Mouse (Mus musculus) embryonic facial prominence, embryonic 10.5 days (tissue): ENCODE data around the gene Gramd4. TPM values are rescaled to one million over a fixed set of nuclear protein-coding genes. Genes with fewer than 3 reads are reported as not detected.

ENCODE experiments used
- DNase-seq: peaks from one replicate; pipeline ENCODE4 v3.0.0-alpha.2; 2017; ENCODE audit warnings: low spot score
- H3K27ac ChIP-seq: fragments of 300-500 bp; sonication (generic); replicated peaks from 2 replicates; pipeline ENCODE4 v1.5.1; 2016; ENCODE audit warnings: mild to moderate bottlenecking
- H3K27me3 ChIP-seq: fragments of 300-500 bp; sonication (generic); replicated peaks from 2 replicates; pipeline ENCODE4 v1.6.1; 2016; ENCODE audit warnings: low read depth, mild to moderate bottlenecking; ENCODE audit not compliant: poor library complexity, severe bottlenecking
- H3K36me3 ChIP-seq: fragments of 300-500 bp; sonication (generic); replicated peaks from 2 replicates; pipeline ENCODE4 v1.6.1; 2016; ENCODE audit warnings: mild to moderate bottlenecking, moderate library complexity
- H3K4me1 ChIP-seq: fragments of 300-500 bp; sonication (generic); 2 replicates; pipeline ENCODE4 v1.6.1; 2016
- H3K4me3 ChIP-seq: fragments of 300-500 bp; sonication (generic); 2 replicates; pipeline ENCODE4 v1.5.1; 2016; ENCODE audit warnings: mild to moderate bottlenecking, moderate library complexity
- H3K9me3 ChIP-seq: fragments of 300-500 bp; sonication (generic); 2 replicates; pipeline ENCODE4 v1.6.1; 2016; ENCODE audit warnings: mild to moderate bottlenecking
- whole genome bisulfite sequencing: fragments of 180-500 bp; shearing (Covaris S2); methylation state at CpG from one replicate; pipeline ENCODE4 v1.1.7; 2016; 5-methylcytosine and 5-hydroxymethylcytosine counted together
- polyA plus RNA-seq: library from polyadenylated mRNA; unstranded; fragments of >200 nt; fragmentation: Nextera tagmentation; extraction: Ambion mirVana; gene quantifications from 2 replicates; pipeline ENCODE4 v1.2.1, GENCODE M21; 2016

Gene Gramd4
- polyA plus RNA-seq, 1 experiment from 2014 or later: 13.8 TPM

DNA sequence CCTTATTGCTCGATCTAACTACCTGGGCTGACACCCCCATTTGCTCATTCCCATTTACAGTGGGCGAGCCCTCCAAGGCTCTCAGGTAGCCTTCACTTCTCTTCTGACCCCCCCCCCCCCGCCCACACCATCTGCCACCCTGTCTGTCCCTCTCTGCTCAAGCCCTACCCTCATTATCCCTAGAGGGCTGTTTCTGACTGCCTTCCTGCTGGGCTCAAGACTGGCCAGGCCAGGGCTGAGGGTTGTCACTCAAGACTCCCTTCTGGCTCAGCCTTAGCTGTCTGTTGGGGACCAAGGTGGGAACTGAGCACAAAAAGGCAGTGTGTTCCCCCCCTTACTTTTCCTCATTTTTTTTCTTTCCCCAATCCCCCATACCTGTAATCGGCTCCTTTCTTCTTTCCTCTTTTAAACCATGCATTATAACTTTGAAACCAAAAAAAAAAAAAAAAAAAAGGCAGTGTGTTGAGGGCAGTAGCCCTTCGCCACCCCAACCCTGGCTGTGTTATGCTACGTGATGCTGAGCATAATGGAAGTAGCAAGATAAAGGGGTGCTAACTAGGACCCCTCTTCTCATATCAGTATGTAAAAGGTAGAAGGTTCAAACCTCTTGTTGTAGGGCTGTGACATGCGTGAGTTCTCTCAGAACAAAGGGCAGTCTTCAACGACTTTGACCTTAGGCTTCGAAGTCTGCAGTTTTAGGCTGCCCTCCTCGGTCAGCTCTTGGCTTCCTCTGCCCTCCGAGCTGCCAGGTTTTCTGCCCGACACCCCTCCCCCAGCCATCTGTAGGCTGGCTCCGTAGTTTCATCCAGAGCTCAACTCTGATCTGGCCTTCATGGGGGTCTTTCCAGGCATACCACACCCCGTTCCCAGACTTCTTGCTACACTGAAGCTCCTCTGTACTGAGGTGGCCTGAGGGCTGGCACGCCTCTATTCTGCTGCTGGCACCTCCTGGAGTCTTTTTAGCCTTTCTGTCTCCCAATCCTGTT is 59.9 kb downstream of the Gramd4 start:
- Histone ChIP-seq H3K27ac (no peak overlapping the region; the same call in none of the 2 replicates), H3K36me3 (peaks cover 40% of the 10 kb centered on the region), H3K9me3 (no peaks in the 10 kb centered on the region), H3K27me3 (no peaks in the 10 kb centered on the region), H3K4me1 (peaks cover 41% of the 10 kb centered on the region), H3K4me3 (no peak overlapping the region)
- WGBS: 58% methylated on average over 15 of the region's 15 CpGs
- no peak for DNase-seq

DNA sequence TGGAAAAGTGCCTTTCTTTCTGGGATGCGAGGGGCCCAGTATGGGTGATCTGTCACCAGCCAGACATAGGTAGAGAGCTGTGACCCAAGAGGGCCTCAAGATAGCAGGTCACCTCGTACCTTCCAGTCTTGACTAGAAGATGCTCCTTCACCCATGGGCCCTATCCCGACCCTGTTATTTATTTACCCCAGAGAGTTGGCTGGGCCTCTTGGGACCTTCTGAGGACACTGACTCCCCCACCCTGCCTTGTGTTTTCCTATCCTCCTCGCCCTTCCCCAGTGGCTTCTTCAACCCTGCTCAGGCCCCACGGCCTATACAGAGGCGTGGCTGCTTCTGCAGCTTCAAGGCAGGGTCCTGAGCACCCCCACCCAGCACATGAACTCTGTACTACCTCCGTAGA is 61.7 kb downstream of the Gramd4 start:
- Histone ChIP-seq H3K4me1 (peaks cover 23% of the 10 kb centered on the region), H3K27ac (no peak overlapping the region), H3K36me3 (peaks cover 55% of the 10 kb centered on the region), H3K27me3 (no peaks in the 10 kb centered on the region), H3K4me3 (no peak overlapping the region), H3K9me3 (no peaks in the 10 kb centered on the region)
- 92% methylated on average over 7 of the region's 7 CpGs for WGBS
- no peak for DNase-seq

DNA sequence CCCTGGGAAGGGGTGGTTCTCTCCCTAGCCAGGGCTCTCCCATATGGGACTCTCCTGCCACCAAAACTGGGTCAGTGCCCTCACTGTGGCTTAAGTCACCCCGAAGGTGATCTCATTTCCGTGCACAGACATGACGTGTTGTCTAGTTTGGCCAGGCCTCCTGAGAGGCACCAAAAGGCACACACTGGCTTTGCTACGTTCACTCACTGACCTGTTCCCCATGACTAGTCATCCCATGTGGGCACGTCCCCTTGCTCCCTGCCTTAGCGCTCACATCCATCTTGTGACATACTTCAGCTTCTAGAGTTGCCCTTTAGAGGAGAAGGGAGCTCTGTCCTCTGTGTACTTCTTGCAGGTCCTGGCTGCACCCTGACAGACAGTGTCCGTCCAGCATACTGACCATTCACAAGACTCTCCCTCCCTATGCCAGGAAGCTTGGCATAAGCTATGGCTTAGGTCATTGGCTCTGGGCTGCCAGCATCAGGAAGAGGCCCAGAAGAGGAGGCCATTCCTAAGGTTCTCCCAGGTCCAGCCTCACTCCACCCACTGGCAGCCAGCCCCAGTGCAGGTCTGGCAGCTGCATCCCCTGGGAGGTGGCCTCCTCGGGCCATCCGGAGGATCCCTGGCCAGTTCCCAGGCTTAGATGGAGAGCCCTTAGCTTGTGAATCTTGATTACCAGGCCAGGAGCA is 64.9 kb downstream of the Gramd4 start:
- DNase-seq: no peak
- Histone ChIP-seq H3K27ac (no peak overlapping the region), H3K36me3 (peaks cover 76% of the 10 kb centered on the region), H3K9me3 (no peaks in the 10 kb centered on the region), H3K4me3 (no peak overlapping the region), H3K4me1 (peaks cover 24% of the 10 kb centered on the region), H3K27me3 (no peaks in the 10 kb centered on the region; the same call in 1 of the 2 replicates)
- 91% methylated on average over 9 of the region's 9 CpGs for WGBS

GRCm38 (mm10) chr15:86123409-86123808 is 65.9 kb downstream of the Gramd4 start:
- H3K36me3 ChIP-seq: peaks cover 85% of the 10 kb centered on the region
- peaks cover 17% of the 10 kb centered on the region for H3K4me1 ChIP-seq
- no peaks in the 10 kb centered on the region for H3K9me3 ChIP-seq
- H3K27ac ChIP-seq: no peak overlapping the region
- 90% methylated on average over 4 of the region's 4 CpGs for WGBS
- no peak overlapping the region for H3K4me3 ChIP-seq
- H3K27me3 ChIP-seq: no peaks in the 10 kb centered on the region; the same call in 1 of the 2 replicates
- no peak for DNase-seq

- DNase-seq: peak; percentile 63
- H3K4me3 ChIP-seq: no peak overlapping the region
- WGBS: 61% methylated on average over 1 of the region's 1 CpGs
- H3K36me3 ChIP-seq: peaks cover 86% of the 10 kb centered on the region
- no peaks in the 10 kb centered on the region for H3K9me3 ChIP-seq
- H3K27ac ChIP-seq: no peak overlapping the region; the same call in 1 of the 2 replicates
- no peaks in the 10 kb centered on the region; the same call in 1 of the 2 replicates for H3K27me3 ChIP-seq
- H3K4me1 ChIP-seq: peaks cover 17% of the 10 kb centered on the region
Observed at GRCm38 (mm10) chr15:86124359-86124758, 66.9 kb downstream of the Gramd4 start.

DNA sequence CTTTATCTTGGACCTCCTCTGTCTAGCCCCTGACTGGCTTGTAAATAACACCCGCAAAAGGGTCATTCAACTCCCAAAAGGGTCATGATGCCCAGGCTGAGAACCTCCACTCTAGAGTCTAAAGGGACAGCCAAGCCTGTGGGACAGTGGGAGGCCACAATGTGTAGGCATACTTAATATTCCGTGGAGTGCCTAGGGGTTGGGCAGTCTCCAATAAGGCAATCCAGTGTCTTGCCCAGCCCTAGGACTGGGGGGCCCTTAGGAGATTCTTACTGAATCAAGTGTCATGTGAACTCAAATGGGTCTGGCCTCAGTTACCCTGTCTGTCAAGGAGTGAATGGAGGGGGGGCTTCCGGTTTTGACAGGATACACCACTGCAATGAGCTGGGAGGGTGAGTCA is 71.5 kb downstream of the Gramd4 start:
- DNase-seq: no peak
- 91% methylated on average over 3 of the region's 3 CpGs for WGBS
- H3K36me3 ChIP-seq: peaks cover 86% of the 10 kb centered on the region
- H3K4me3 ChIP-seq: no peak overlapping the region
- no peaks in the 10 kb centered on the region for H3K9me3 ChIP-seq
- no peak overlapping the region for H3K27ac ChIP-seq
- peaks cover 17% of the 10 kb centered on the region for H3K4me1 ChIP-seq
- H3K27me3 ChIP-seq: no peaks in the 10 kb centered on the region; the same call in 1 of the 2 replicates

DNA sequence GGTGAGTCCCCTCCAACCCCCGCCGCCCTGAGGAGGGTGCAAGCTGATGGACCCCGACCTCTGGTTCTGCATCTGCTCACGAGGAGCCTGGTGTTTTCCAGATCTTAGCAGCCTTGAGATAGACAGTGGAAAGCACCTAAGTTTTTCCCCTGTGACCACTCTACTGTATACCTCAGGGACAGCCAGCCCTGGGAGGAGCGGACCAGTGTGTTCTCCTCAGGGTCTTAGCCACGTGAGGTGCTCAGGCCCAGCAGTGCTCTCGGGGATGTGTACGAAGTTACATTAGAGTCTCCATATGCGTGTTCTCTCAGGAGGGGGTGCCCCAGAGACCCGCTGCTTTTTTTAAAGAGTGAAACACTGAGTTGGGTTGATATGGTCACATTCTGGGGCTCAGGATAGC is 73.2 kb downstream of the Gramd4 start:
- no peak overlapping the region for H3K4me3 ChIP-seq
- no peak for DNase-seq
- H3K9me3 ChIP-seq: no peaks in the 10 kb centered on the region
- H3K36me3 ChIP-seq: peaks cover 84% of the 10 kb centered on the region
- 96% methylated on average over 10 of the region's 10 CpGs for WGBS
- H3K4me1 ChIP-seq: peaks cover 11% of the 10 kb centered on the region
- no peak overlapping the region for H3K27ac ChIP-seq
- no peaks in the 10 kb centered on the region; the same call in 1 of the 2 replicates for H3K27me3 ChIP-seq

DNA sequence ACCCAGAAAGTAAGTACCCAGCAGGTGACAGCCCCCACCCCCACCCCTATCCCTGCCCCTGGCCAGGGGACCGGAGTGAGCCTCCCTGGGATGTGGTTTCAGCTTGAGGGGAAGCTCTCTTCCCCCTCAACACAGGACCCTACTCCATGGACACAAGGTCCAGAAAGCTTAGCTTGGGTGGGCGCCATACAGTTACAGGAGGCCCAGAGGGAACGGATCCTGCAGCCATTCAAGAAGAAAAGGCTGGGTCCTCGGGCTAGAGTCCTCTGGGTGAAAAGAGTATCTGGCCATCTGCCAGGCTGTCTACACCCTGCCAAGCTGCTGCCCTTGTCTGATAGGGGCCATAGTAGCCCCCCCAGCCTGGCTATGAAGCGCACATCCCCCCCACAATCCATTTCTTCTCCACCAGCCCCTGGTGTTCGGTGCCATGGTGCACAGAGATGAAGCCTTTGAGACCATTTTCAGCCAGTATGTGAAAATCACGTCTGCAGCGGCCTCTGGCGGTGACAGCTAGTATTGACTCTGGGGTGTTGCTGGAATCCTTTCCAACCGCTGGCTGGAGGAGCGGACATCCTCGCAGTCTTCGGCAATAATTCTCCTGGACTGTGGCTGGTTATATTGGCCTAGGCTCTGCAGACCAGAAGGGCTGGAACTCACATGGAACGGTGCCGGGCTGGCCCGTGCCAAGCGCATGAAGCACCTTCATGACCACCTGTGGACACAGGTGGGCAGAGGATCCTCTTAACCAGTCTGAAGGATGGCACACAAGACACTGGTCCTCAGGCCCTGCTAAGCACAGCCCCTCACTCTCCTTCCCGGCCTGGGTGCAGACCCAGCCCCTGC is 77.7 kb downstream of the Gramd4 start:
- Histone ChIP-seq H3K27ac (peak overlapping the region; percentile 24; the same call in 1 of the 2 replicates), H3K36me3 (peaks cover 60% of the 10 kb centered on the region), H3K27me3 (no peaks in the 10 kb centered on the region), H3K4me3 (no peak overlapping the region), H3K4me1 (no peaks in the 10 kb centered on the region), H3K9me3 (no peaks in the 10 kb centered on the region)
- WGBS: 51% methylated on average over 18 of the region's 18 CpGs
- DNase-seq: peak; percentile 85

- H3K27me3 ChIP-seq: no peaks in the 10 kb centered on the region
- peaks cover 55% of the 10 kb centered on the region for H3K36me3 ChIP-seq
- WGBS: 72% methylated on average over 4 of the region's 4 CpGs
- no peak overlapping the region for H3K4me3 ChIP-seq
- peak; percentile 37 for DNase-seq
- H3K27ac ChIP-seq: no peak overlapping the region
- H3K4me1 ChIP-seq: no peaks in the 10 kb centered on the region
- no peaks in the 10 kb centered on the region for H3K9me3 ChIP-seq
Observed at GRCm38 (mm10) chr15:86137638-86138037, 80.1 kb downstream of the Gramd4 start.

GRCm38 (mm10) chr15:86140323-86140722 is 82.8 kb downstream of the Gramd4 start:
- no peaks in the 10 kb centered on the region for H3K27me3 ChIP-seq
- H3K4me1 ChIP-seq: no peaks in the 10 kb centered on the region
- no peak overlapping the region for H3K4me3 ChIP-seq
- DNase-seq: peak; percentile 75
- H3K9me3 ChIP-seq: no peaks in the 10 kb centered on the region
- H3K36me3 ChIP-seq: peaks cover 53% of the 10 kb centered on the region
- 30% methylated on average over 10 of the region's 10 CpGs for WGBS
- H3K27ac ChIP-seq: no peak overlapping the region

DNA sequence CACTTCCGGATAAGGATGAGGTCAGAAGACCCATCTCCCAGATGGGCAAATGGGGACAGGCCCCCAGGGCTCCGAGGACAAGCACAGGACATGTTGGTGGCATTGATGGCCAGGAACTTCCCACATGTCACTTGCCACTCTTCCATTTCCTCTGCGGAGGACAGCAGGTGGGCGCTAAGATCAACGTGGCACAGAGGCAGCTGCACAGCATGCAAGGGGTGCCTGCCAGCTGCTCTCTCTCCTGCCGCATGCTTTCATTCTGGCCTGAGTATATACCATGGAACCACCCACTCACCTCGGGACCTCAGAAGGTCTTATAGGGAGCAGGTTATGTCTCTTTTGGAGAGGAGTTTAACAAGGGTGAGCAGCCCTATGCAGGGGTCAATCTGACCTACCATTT is 87.1 kb downstream of the Gramd4 start:
- Histone ChIP-seq H3K27ac (no peak overlapping the region), H3K27me3 (no peaks in the 10 kb centered on the region), H3K4me1 (no peaks in the 10 kb centered on the region), H3K9me3 (no peaks in the 10 kb centered on the region), H3K4me3 (no peak overlapping the region), H3K36me3 (peaks cover 72% of the 10 kb centered on the region)
- DNase-seq: no peak
- WGBS: 81% methylated on average over 7 of the region's 7 CpGs

DNA sequence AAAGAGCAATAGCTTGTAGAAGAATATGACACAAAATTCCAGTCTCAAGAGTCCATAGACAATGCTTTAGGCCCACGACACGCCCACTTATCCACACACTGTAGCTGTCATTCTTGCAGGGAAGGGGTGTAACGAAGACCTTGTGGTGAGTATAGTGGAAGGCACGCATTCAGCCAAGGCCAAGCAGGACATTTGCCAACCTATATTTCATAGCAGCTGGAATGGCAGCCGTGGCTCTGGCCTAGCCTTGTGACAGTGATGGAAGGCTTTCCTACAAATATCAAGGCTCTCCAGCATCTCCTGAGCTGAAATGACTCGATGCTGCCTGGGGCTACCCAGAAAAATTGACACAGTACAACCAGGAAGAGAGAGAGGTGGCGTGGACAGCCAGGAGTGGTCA is 87.6 kb downstream of the Gramd4 start:
- H3K36me3 ChIP-seq: peaks cover 72% of the 10 kb centered on the region
- DNase-seq: no peak
- H3K27ac ChIP-seq: no peak overlapping the region
- no peaks in the 10 kb centered on the region for H3K27me3 ChIP-seq
- 90% methylated on average over 7 of the region's 7 CpGs for WGBS
- H3K4me3 ChIP-seq: no peak overlapping the region
- no peaks in the 10 kb centered on the region for H3K9me3 ChIP-seq
- H3K4me1 ChIP-seq: no peaks in the 10 kb centered on the region
